Mouse (Mus musculus): ENCODE measurements around the gene Extl1.

GRCm38 (mm10) chr4:134324655-134325054 lies 59.0 kb downstream of the Extl1 start:
- no peak for TF ChIP-seq CTCF (IDR thresholded peaks at IDR 0.05; ENCODE audit: low read depth, low read length)
- TF ChIP-seq POLR2A (IDR thresholded peaks at IDR 0.05; ENCODE audit: borderline replicate concordance, low read depth, low read length), result no peak
